Comparison of ENCODE assay signal across 9 mouse cellular contexts in the genomic region with DNA sequence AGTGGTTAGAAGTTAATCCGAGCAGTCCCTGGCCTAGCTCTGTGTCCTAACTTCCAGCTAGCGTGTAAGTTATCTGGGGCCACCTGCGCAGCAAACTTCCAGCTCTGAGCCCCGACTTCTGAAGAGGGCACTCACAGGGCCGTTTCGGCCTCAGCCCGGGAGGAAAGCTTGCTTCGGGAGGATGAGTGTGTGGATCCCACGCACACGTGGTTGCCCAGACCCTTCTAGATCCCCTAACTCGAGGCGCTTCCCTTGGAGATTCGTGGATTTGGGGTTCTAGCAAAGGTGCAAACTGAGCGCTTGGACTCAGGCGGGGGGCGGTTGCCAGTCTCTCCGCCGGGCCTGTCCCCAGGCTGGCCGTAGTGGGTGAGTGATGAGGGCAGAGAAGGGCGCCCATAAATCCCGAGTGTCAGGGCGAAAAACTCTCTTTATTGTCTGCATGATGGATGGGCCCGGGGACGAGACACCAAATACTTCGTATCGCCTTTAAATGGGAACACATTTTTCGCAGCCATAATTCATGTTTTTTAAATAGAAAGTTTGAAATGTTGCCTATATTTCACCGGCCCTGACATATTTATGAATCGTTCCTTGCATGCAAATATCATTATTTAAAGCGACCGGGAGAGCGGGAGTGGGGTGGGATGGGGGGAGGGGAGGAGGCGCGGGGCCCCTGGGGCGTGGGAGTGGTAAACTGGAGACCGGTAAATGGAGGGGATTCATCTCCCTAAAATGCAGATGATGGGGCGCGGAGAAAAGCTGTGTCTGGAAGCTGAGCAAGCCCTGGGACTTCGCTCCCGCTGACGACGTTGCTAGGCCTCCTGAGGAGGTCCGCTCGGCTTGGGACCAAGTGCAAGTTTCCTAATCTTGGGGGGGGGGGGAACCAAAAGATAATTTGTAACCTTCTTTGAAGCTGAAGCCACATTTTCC. TPM values are rescaled to one million over a fixed set of nuclear protein-coding genes. Genes with fewer than 3 reads are reported as not detected.
A peak's percentile ranks its signal among the peaks of the same experiment; 100 is the strongest.
DNase-seq lines count a peak whose midpoint lies in the region; ATAC-seq and TF ChIP-seq lines count a peak whose summit lies in the region.
"Had no signal": no experiment of that assay in that cellular context is flagged by ENCODE, and none has a peak within 500 bp of the region (broad histone marks: within the 10 kb centered on the region; RNA-seq: fewer than 3 reads in every experiment).

No protein-coding gene starts in this region.

- peak overlapping the region; percentile 63 for H3K9ac ChIP-seq in embryonic facial prominence, embryonic 12.5 days
- peak overlapping the region; percentile 69 for H3K9ac ChIP-seq in intestine, embryonic 15.5 days
- H3K9ac ChIP-seq in liver, embryonic 15.5 days: no peak overlapping the region
- H3K9ac ChIP-seq in neural tube, embryonic 15.5 days (replicated peaks): peak overlapping the region; percentile 68; the same call in 1 of the 2 replicates

- peak overlapping the region; percentile 33 for H3K4me3 ChIP-seq in left cerebral cortex, adult 2 months
- peak overlapping the region; percentile 55 for H3K4me3 ChIP-seq in embryonic facial prominence, embryonic 12.5 days
- H3K4me3 ChIP-seq in intestine, embryonic 15.5 days (replicated peaks): peak overlapping the region; percentile 65
- H3K4me3 ChIP-seq in liver, embryonic 15.5 days (replicated peaks): peak overlapping the region; percentile 54
- peak overlapping the region; percentile 53 for H3K4me3 ChIP-seq in neural tube, embryonic 15.5 days (replicated peaks)

- no peak for ATAC-seq in embryonic facial prominence, embryonic 12.5 days (ENCODE audit: insufficient number of reproducible peaks, insufficient read depth, low FRiP score, low TSS enrichment)
- no peak for ATAC-seq in intestine, embryonic 15.5 days
- no peak for ATAC-seq in liver, embryonic 15.5 days (ENCODE audit: insufficient read depth)
- no peak for ATAC-seq in neural tube, embryonic 15.5 days (ENCODE audit: low FRiP score)
- no peak for ATAC-seq in monocyte, adult 5-6 weeks (replicated peaks; ENCODE audit: insufficient number of reproducible peaks, low FRiP score, low TSS enrichment, poor library complexity, severe bottlenecking)

- H3K27me3 ChIP-seq in embryonic facial prominence, embryonic 12.5 days: peaks cover 38% of the 10 kb centered on the region
- H3K27me3 ChIP-seq in intestine, embryonic 15.5 days (replicated peaks): no peaks in the 10 kb centered on the region
- H3K27me3 ChIP-seq in liver, embryonic 15.5 days: peaks cover 82% of the 10 kb centered on the region
- H3K27me3 ChIP-seq in neural tube, embryonic 15.5 days (replicated peaks): peaks cover 20% of the 10 kb centered on the region

- WGBS in embryonic facial prominence, embryonic 12.5 days: 3% methylated on average over 44 of the region's 44 CpGs
- WGBS in intestine, embryonic 15.5 days: 8% methylated on average over 44 of the region's 44 CpGs
- WGBS in liver, embryonic 15.5 days (ENCODE audit: insufficient replicate concordance): 3% methylated on average over 44 of the region's 44 CpGs
- WGBS in neural tube, embryonic 15.5 days: 5% methylated on average over 44 of the region's 44 CpGs

- intact Hi-C loops in left cerebral cortex, adult 2 months (cut with DNase I): no loop called here
- intact Hi-C loops in left cerebral cortex, postnatal 14 days (cut with DNase I): no loop called here

- no peaks in the 10 kb centered on the region for H3K9me3 ChIP-seq in embryonic facial prominence, embryonic 12.5 days
- no peaks in the 10 kb centered on the region for H3K9me3 ChIP-seq in intestine, embryonic 15.5 days
- no peaks in the 10 kb centered on the region for H3K9me3 ChIP-seq in liver, embryonic 15.5 days (replicated peaks)
- no peaks in the 10 kb centered on the region for H3K9me3 ChIP-seq in neural tube, embryonic 15.5 days (replicated peaks)

- no peak overlapping the region for H3K27ac ChIP-seq in left cerebral cortex, adult 2 months
- peak overlapping the region; percentile 23; the same call in 1 of the 2 replicates for H3K27ac ChIP-seq in embryonic facial prominence, embryonic 12.5 days
- peak overlapping the region; percentile 90 for H3K27ac ChIP-seq in intestine, embryonic 15.5 days
- H3K27ac ChIP-seq in liver, embryonic 15.5 days (replicated peaks): no peak overlapping the region
- H3K27ac ChIP-seq in neural tube, embryonic 15.5 days (replicated peaks): peak overlapping the region; percentile 73

- peaks cover 29% of the 10 kb centered on the region for H3K4me1 ChIP-seq in embryonic facial prominence, embryonic 12.5 days
- peaks cover 23% of the 10 kb centered on the region for H3K4me1 ChIP-seq in intestine, embryonic 15.5 days (replicated peaks)
- H3K4me1 ChIP-seq in liver, embryonic 15.5 days (replicated peaks): peaks cover 25% of the 10 kb centered on the region
- peaks cover 51% of the 10 kb centered on the region for H3K4me1 ChIP-seq in neural tube, embryonic 15.5 days

- TF ChIP-seq CTCF in left cerebral cortex, adult 2 months (IDR thresholded peaks at IDR 0.05): no peak

- DNase-seq in left cerebral cortex, adult 2 months (ENCODE audit: extremely low spot score in 1 of 2, low spot score in 2 of 2): no peak
- DNase-seq in left cerebral cortex, postnatal 14 days (ENCODE audit: low spot score in 2 of 2): no peak
- DNase-seq in frontal cortex, postnatal 36 days (ENCODE audit: low spot score in 2 of 2): no peak

- H3K4me2 ChIP-seq in embryonic facial prominence, embryonic 12.5 days (replicated peaks): peak overlapping the region; percentile 91
- H3K4me2 ChIP-seq in intestine, embryonic 15.5 days (replicated peaks): peak overlapping the region; percentile 85
- peak overlapping the region; percentile 75 for H3K4me2 ChIP-seq in liver, embryonic 15.5 days
- H3K4me2 ChIP-seq in neural tube, embryonic 15.5 days: peak overlapping the region; percentile 90

- H3K36me3 ChIP-seq in embryonic facial prominence, embryonic 12.5 days: no peaks in the 10 kb centered on the region
- H3K36me3 ChIP-seq in intestine, embryonic 15.5 days: no peaks in the 10 kb centered on the region
- H3K36me3 ChIP-seq in liver, embryonic 15.5 days (replicated peaks): no peaks in the 10 kb centered on the region
- H3K36me3 ChIP-seq in neural tube, embryonic 15.5 days: no peaks in the 10 kb centered on the region
- H3K36me3 ChIP-seq: G1E had no signal

RNA-seq across cellular contexts. Expression of a gene that starts 4.9 kb away (rescaled TPM):
- total RNA-seq in left cerebral cortex, adult 2 months (2021): 1 to 10 TPM; 2.2 to 3.3 TPM
- 1 to 10 TPM; 1.7 to 3.6 TPM for total RNA-seq in left cerebral cortex, postnatal 14 days (2021)
- 35.5 and 40.3 TPM in 2 replicates for polyA plus RNA-seq in embryonic facial prominence, embryonic 12.5 days (2016; fragmentation: Nextera tagmentation; extraction: Ambion mirVana)
- 14.2 and 16.5 TPM in 2 replicates for polyA plus RNA-seq in intestine, embryonic 15.5 days (2015; fragmentation: Nextera tagmentation; extraction: Ambion mirVana)
- polyA plus RNA-seq in liver, embryonic 15.5 days (2015; fragmentation: Nextera tagmentation; extraction: Ambion mirVana): 0.74 and 0.91 TPM in 2 replicates
- polyA plus RNA-seq in neural tube, embryonic 15.5 days (2015; fragmentation: Nextera tagmentation; extraction: Ambion mirVana): 12.7 and 12.9 TPM in 2 replicates
- 0.38 to 0.64 TPM (median 0.58 TPM) in 3 replicates for total RNA-seq in monocyte, adult 5-6 weeks (2017)
- total RNA-seq: G1E had no signal

RNA-seq across cellular contexts. Expression of a gene that starts 25.2 kb away (rescaled TPM):
- under 1 TPM; 0.87 to 0.97 TPM for total RNA-seq in left cerebral cortex, adult 2 months (2021)
- total RNA-seq in left cerebral cortex, postnatal 14 days (2021): under 1 TPM; 0.66 to 0.97 TPM
- 0.28 and 0.69 TPM in 2 replicates for polyA plus RNA-seq in embryonic facial prominence, embryonic 12.5 days (2016; fragmentation: Nextera tagmentation; extraction: Ambion mirVana)
- 0.71 and 0.87 TPM in 2 replicates for polyA plus RNA-seq in intestine, embryonic 15.5 days (2015; fragmentation: Nextera tagmentation; extraction: Ambion mirVana)
- 0.13 and 0.28 TPM in 2 replicates for polyA plus RNA-seq in liver, embryonic 15.5 days (2015; fragmentation: Nextera tagmentation; extraction: Ambion mirVana)
- 0.49 and 0.68 TPM in 2 replicates for polyA plus RNA-seq in neural tube, embryonic 15.5 days (2015; fragmentation: Nextera tagmentation; extraction: Ambion mirVana)
- total RNA-seq in monocyte, adult 5-6 weeks (2017): 6.4 to 20.3 TPM (median 10.3 TPM) in 3 replicates
- total RNA-seq: G1E had no signal
- polyA plus RNA-seq: G1E had no signal

Comparison
In these comparisons a context has a peak if more than half of its experiments do, and no peak if none do; other contexts are left out.
1. H3K27ac ChIP-seq: peak in embryonic facial prominence, embryonic 12.5 days (single experiment), intestine, embryonic 15.5 days (single experiment) and neural tube, embryonic 15.5 days (single experiment); none in left cerebral cortex, adult 2 months (single experiment) and liver, embryonic 15.5 days (single experiment).
2. Peak in every context shown above with its lines, with median percentiles within 50 percentile points of each other: H3K4me3 ChIP-seq and H3K4me2 ChIP-seq.